Mouse (Mus musculus): Measurements from ENCODE around the gene Acy3.

DNA sequence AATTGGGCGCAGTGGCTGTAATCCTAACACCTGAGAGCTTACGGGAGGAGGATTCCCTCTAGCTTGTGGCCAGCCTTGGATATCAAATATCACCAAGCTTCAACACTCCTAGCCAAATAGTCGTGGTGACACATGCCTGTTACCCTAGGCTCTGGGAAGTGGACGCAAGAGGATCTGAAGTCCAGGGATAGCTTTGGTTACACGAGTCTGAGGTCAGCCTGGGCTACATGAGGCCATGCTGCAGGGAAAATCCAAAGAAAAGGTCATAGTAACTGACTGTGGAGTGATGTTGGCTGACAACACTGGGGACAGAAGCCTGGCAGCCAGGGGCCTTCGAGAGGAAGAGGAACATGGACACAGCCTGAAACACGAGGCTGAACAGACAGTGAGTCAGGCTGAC, 9.7 kb downstream of the Acy3 start:
- TF ChIP-seq CTCF (conservative IDR thresholded peaks at IDR 0.05; ENCODE audit: insufficient read depth, insufficient read length, low read depth, low read length) (no peak), POLR2A (IDR thresholded peaks at IDR 0.05; ENCODE audit: low read depth, low read length) (no peak)
